Mouse (Mus musculus): ENCODE results near the gene Pip5k1a. TPM values are rescaled to one million over a fixed set of nuclear protein-coding genes. Genes with fewer than 3 reads are reported as not detected.
"Not testable (repeated sequence)": the region's sequence is repeated elsewhere in the genome, so short reads cannot be mapped to it uniquely, and the experiment has no call there.

Pip5k1a gene
- total RNA-seq, 1 experiment from 2014 or later = 20.9 TPM

DNA sequence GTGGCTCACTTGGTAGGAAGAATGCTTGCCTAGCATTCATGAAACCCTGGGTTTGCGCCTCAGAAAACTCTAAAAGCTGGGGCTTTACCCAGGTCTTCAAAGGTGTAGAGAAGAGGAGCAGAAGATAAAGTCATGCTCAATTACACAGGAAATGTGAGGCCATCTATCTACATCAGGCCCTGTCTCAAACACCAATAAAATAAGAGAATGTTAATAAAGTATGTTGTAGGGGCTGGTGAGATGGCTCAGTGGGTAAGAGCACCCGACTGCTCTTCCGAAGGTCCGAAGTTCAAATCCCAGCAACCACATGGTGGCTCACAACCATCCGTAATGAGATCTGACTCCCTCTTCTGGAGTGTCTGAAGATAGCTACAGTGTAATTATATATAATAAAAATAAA, 85.8 kb downstream of the Pip5k1a start:
- not testable (repeated sequence) for ATAC-seq (replicated peaks in 1 of 2; ENCODE audit: insufficient read depth in 1 of 2, low FRiP score in 2 of 2, low TSS enrichment in 1 of 2, low read depth in 1 of 2, poor library complexity in 2 of 2, severe bottlenecking in 2 of 2)

GRCm38 (mm10) chr3:95018741-95019140, 88.0 kb downstream of the Pip5k1a start:
- ATAC-seq (replicated peaks in 1 of 2; ENCODE audit: insufficient read depth in 1 of 2, low FRiP score in 2 of 2, low TSS enrichment in 1 of 2, low read depth in 1 of 2, poor library complexity in 2 of 2, severe bottlenecking in 2 of 2) = no peak

- no peak for ATAC-seq (replicated peaks in 1 of 2; ENCODE audit: insufficient read depth in 1 of 2, low FRiP score in 2 of 2, low TSS enrichment in 1 of 2, low read depth in 1 of 2, poor library complexity in 2 of 2, severe bottlenecking in 2 of 2)
Observed at GRCm38 (mm10) chr3:95016532-95017056, 90.1 kb downstream of the Pip5k1a start.

DNA sequence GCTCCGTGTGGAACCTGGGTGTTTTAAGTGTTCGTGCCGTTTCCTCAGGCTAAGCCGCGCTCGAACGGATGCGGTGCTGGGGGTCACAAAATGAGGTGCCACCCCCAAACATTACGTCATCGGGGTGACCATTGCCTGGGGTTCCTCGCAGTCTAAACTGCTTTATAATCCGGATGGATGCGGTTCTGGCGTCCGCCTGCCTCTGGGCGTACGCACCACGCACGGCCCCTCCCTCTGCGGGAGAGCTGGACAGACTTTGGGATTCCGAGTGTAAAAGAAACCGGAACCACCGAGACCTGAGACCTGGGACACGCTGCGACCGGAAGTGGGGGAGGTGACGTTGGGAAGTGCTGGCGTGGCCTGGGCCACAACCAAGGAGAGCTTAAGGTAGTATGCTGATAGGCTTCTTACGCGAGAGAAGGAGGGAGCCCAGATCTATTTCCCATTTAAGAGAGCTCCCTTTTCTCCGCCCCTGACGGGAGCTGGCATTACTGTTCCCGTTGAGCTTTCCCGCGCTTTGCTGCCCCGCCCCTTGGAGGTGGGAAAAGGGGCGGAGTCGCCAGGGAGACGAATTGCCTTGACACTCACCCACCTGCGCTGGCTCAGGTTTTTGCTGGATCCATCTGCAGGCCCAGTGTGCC, 90.7 kb downstream of the Pip5k1a start:
- ATAC-seq (replicated peaks in 1 of 2; ENCODE audit: insufficient read depth in 1 of 2, low FRiP score in 2 of 2, low TSS enrichment in 1 of 2, low read depth in 1 of 2, poor library complexity in 2 of 2, severe bottlenecking in 2 of 2) = peak; percentile 60 to 64

- peak; percentile 83 to 91 for ATAC-seq (replicated peaks in 1 of 2; ENCODE audit: insufficient read depth in 1 of 2, low FRiP score in 2 of 2, low TSS enrichment in 1 of 2, low read depth in 1 of 2, poor library complexity in 2 of 2, severe bottlenecking in 2 of 2)
Observed at GRCm38 (mm10) chr3:95015337-95015872, 91.3 kb downstream of the Pip5k1a start, which contains the start of gene Zfp687. Gene Zfp687, minus strand, starts transcription at chr3:95015448.

- no peak for ATAC-seq (replicated peaks in 1 of 2; ENCODE audit: insufficient read depth in 1 of 2, low FRiP score in 2 of 2, low TSS enrichment in 1 of 2, low read depth in 1 of 2, poor library complexity in 2 of 2, severe bottlenecking in 2 of 2)
Observed at GRCm38 (mm10) chr3:95014428-95015151, 92.1 kb downstream of the Pip5k1a start.

DNA sequence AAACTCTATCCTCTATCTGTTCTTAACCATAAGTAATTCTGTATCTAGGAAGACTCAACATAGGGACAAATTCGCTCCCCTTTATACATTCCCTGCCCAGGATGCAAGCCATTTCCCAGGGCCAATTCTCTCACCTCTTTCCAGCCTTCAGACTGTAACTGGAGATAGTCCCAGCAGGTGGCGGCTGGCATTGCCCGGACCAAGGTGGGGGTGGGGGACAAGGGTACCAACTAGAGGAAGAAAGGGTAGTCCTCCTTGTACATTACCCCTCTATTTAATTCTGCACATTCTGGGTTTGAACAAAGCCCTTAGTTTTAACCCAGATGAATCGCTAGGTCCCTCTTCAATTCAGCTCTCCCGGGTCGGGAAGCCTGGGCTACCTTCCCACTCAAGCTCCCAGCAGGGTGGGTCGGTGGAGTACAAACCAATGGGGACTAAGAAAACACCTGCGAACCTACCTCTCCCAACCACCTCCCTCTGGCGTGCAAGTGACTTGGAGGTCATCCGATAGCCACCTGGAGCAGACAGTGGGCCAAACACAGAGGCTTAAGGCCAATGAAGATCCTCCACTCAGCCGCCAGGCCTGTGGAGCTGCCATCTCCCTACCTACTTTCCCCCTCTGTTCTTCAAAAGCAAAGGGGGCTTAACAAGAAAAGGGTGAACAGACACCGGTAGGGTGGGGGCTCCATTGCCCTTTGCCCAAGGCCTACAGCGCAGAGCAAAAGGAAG, 92.9 kb downstream of the Pip5k1a start:
- no peak for ATAC-seq (replicated peaks in 1 of 2; ENCODE audit: insufficient read depth in 1 of 2, low FRiP score in 2 of 2, low TSS enrichment in 1 of 2, low read depth in 1 of 2, poor library complexity in 2 of 2, severe bottlenecking in 2 of 2)

- no peak for ATAC-seq (replicated peaks in 1 of 2; ENCODE audit: insufficient read depth in 1 of 2, low FRiP score in 2 of 2, low TSS enrichment in 1 of 2, low read depth in 1 of 2, poor library complexity in 2 of 2, severe bottlenecking in 2 of 2)
Observed at GRCm38 (mm10) chr3:95012982-95013381, 93.7 kb downstream of the Pip5k1a start.

- ATAC-seq (replicated peaks in 1 of 2; ENCODE audit: insufficient read depth in 1 of 2, low FRiP score in 2 of 2, low TSS enrichment in 1 of 2, low read depth in 1 of 2, poor library complexity in 2 of 2, severe bottlenecking in 2 of 2) = no peak
Observed at GRCm38 (mm10) chr3:95010396-95010795, 96.3 kb downstream of the Pip5k1a start.

Other genes with a start within 250 kb of the Pip5k1a start
- gene Psmb4, start 220.0 kb downstream of the Pip5k1a start, total RNA-seq (2017) = 170 and 200 TPM in 2 replicates
- gene Selenbp1, start 173.9 kb downstream of the Pip5k1a start, total RNA-seq (2017) = 40.0 and 49.6 TPM in 2 replicates
- gene Rfx5, start 152.9 kb downstream of the Pip5k1a start, total RNA-seq (2017) = 28.1 and 39.0 TPM in 2 replicates
- 28.3 and 34.2 TPM in 2 replicates for gene Pi4kb, start 132.2 kb downstream of the Pip5k1a start, total RNA-seq (2017)
- gene Zfp687, start 91.5 kb downstream of the Pip5k1a start, total RNA-seq (2017) = 26.6 and 29.0 TPM in 2 replicates
- gene Psmd4, start 64.3 kb downstream of the Pip5k1a start, total RNA-seq (2017) = 164 and 233 TPM in 2 replicates
- gene Vps72, start 4.1 kb upstream of the Pip5k1a start, total RNA-seq (2017) = 63.2 and 229 TPM in 2 replicates
- 0.63 TPM in 1 of 2 replicates, not detected in the other for gene Tmod4, start 17.5 kb upstream of the Pip5k1a start, total RNA-seq (2017)
- gene Scnm1, start 27.1 kb upstream of the Pip5k1a start, total RNA-seq (2017) = 96.4 and 116 TPM in 2 replicates
- 8.6 and 10.4 TPM in 2 replicates for gene Lysmd1, start 27.2 kb upstream of the Pip5k1a start, total RNA-seq (2017)
- 15.2 and 16.3 TPM in 2 replicates for gene Tnfaip8l2, start 35.4 kb upstream of the Pip5k1a start, total RNA-seq (2017)
- 0.31 and 1.3 TPM in 2 replicates for gene Sema6c, start 53.5 kb upstream of the Pip5k1a start, total RNA-seq (2017)
- gene Gabpb2, start 111.0 kb upstream of the Pip5k1a start, total RNA-seq (2017) = 51.7 and 52.8 TPM in 2 replicates
- gene Cdc42se1, start 121.8 kb upstream of the Pip5k1a start, total RNA-seq (2017) = 60.3 and 67.5 TPM in 2 replicates
- 8.2 and 13.0 TPM in 2 replicates for gene Mllt11, start 125.2 kb upstream of the Pip5k1a start, total RNA-seq (2017)
- gene Gm128, start 134.7 kb upstream of the Pip5k1a start, total RNA-seq (2017) = 1.6 and 2.3 TPM in 2 replicates
- not detected in 2 replicates for gene Bnipl, start 144.3 kb upstream of the Pip5k1a start, total RNA-seq (2017)
- 42.4 and 45.4 TPM in 2 replicates for gene Mindy1, start 174.4 kb upstream of the Pip5k1a start, total RNA-seq (2017)
- 9.8 and 11.7 TPM in 2 replicates for gene Prune1, start 175.1 kb upstream of the Pip5k1a start, total RNA-seq (2017)
- 8.0 and 9.9 TPM in 2 replicates for gene Anxa9, start 200.2 kb upstream of the Pip5k1a start, total RNA-seq (2017)
- 103 and 119 TPM in 2 replicates for gene Cers2, start 207.9 kb upstream of the Pip5k1a start, total RNA-seq (2017)